Comparison of ENCODE assay signal across 23 mouse cellular contexts in the genomic region with DNA sequence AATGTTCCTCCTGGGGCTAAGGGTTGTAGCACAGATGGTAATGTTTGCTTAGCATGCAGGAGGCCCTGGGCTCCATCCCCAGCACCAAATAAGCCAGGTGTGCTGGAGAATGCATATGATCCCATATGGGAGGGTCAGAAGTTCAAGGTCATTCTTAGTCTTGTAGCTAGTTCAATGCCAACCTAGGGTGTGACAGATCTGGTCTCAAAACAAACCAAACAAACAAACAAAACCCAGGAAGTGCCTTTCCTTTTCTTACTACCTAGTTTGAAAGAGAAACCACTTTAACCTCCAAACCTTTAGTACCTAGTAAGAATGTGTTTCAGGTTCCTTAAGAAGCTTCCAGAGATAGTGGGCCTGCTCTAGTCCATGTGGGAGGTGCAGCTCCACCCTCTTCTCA. TPM values are rescaled to one million over a fixed set of nuclear protein-coding genes. Genes with fewer than 3 reads are reported as not detected.
DNase-seq lines count a peak whose midpoint lies in the region; ATAC-seq and TF ChIP-seq lines count a peak whose summit lies in the region.
"Had no signal": no experiment of that assay in that cellular context is flagged by ENCODE, and none has a peak within 500 bp of the region (broad histone marks: within the 10 kb centered on the region; RNA-seq: fewer than 3 reads in every experiment).

No protein-coding gene starts in this region.

- H3K4me2 ChIP-seq in midbrain, embryonic 13.5 days (replicated peaks) = no peak overlapping the region
- H3K4me2 ChIP-seq in midbrain, embryonic 14.5 days (ENCODE audit: low read length) = no peak overlapping the region
- no peak overlapping the region for H3K4me2 ChIP-seq in lung, postnatal 0 days (replicated peaks; ENCODE audit: low read depth, low read length)
- H3K4me2 ChIP-seq: embryonic facial prominence, embryonic 12.5 days; embryonic facial prominence, embryonic 15.5 days; forebrain, embryonic 12.5 days; forebrain, embryonic 15.5 days; heart, embryonic 12.5 days; heart, embryonic 15.5 days; hindbrain, embryonic 13.5 days had no signal

- peak; percentile 85 for TF ChIP-seq EP300 in ES-Bruce4 (IDR thresholded peaks at IDR 0.05; ENCODE audit: insufficient read depth, low read depth, low read length)
- TF ChIP-seq EP300 in lung, postnatal 0 days (IDR thresholded peaks at IDR 0.05) = no peak

- H3K4me1 ChIP-seq in midbrain, embryonic 13.5 days (replicated peaks) = peaks cover 9% of the 10 kb centered on the region; the same call in 1 of the 2 replicates
- H3K4me1 ChIP-seq in midbrain, embryonic 14.5 days (ENCODE audit: control insufficient read depth, insufficient read depth, low read length) = no peaks in the 10 kb centered on the region
- H3K4me1 ChIP-seq in ES-Bruce4 (ENCODE audit: control insufficient read depth, insufficient read depth, low read length) = peaks cover 10% of the 10 kb centered on the region
- H3K4me1 ChIP-seq in lung, postnatal 0 days (ENCODE audit: insufficient read depth, low read depth, low read length) = no peaks in the 10 kb centered on the region
- H3K4me1 ChIP-seq: embryonic facial prominence, embryonic 12.5 days; heart, embryonic 12.5 days; hindbrain, embryonic 10.5 days had no signal

- DNase-seq in midbrain, embryonic 14.5 days = no peak
- peak; percentile 74 for DNase-seq in ES-CJ7 (ENCODE audit: low read depth, low spot score)
- peak; percentile 73 for DNase-seq in ZHBTc4 (ENCODE audit: low read depth, low spot score)
- DNase-seq in lung, postnatal 0 days (ENCODE audit: low spot score) = no peak
- no peak for DNase-seq in cerebellum, adult 11-12 months
- DNase-seq: cerebellum, adult 2 months; cerebellum, adult 9-11 months; cerebellum, postnatal 25 days had no signal

- TF ChIP-seq CTCF in ES-Bruce4 (IDR thresholded peaks at IDR 0.05; ENCODE audit: low read depth, low read length) = no peak
- no peak for TF ChIP-seq CTCF in lung, postnatal 0 days (IDR thresholded peaks at IDR 0.05)

- TF ChIP-seq POLR2A in ES-Bruce4 (IDR thresholded peaks at IDR 0.05; ENCODE audit: insufficient read depth, low read length) = no peak

- no peaks in the 10 kb centered on the region for H3K27me3 ChIP-seq in midbrain, embryonic 13.5 days
- H3K27me3 ChIP-seq in midbrain, embryonic 14.5 days (ENCODE audit: control insufficient read depth, insufficient read depth, low read length) = no peaks in the 10 kb centered on the region
- H3K27me3 ChIP-seq in ES-Bruce4 (ENCODE audit: control insufficient read depth, insufficient read depth, low read length, poor library complexity, severe bottlenecking) = no peaks in the 10 kb centered on the region
- H3K27me3 ChIP-seq in lung, postnatal 0 days (replicated peaks; ENCODE audit: insufficient read depth, low read length) = no peaks in the 10 kb centered on the region
- H3K27me3 ChIP-seq: embryonic facial prominence, embryonic 12.5 days; embryonic facial prominence, embryonic 15.5 days; forebrain, embryonic 12.5 days; forebrain, embryonic 15.5 days; heart, embryonic 12.5 days; heart, embryonic 15.5 days; hindbrain, embryonic 13.5 days had no signal

- H3K4me3 ChIP-seq in midbrain, embryonic 13.5 days (replicated peaks) = no peak overlapping the region
- H3K4me3 ChIP-seq in midbrain, embryonic 14.5 days (replicated peaks; ENCODE audit: low read depth, low read length) = no peak overlapping the region
- H3K4me3 ChIP-seq in ES-Bruce4 (ENCODE audit: low read depth, low read length) = no peak overlapping the region
- H3K4me3 ChIP-seq in lung, postnatal 0 days (ENCODE audit: low read depth, low read length) = no peak overlapping the region
- H3K4me3 ChIP-seq: embryonic facial prominence, embryonic 12.5 days; embryonic facial prominence, embryonic 15.5 days; forebrain, embryonic 12.5 days; forebrain, embryonic 15.5 days; heart, embryonic 12.5 days; heart, embryonic 15.5 days; hindbrain, embryonic 10.5 days; hindbrain, embryonic 13.5 days had no signal

- H3K9me3 ChIP-seq in midbrain, embryonic 13.5 days = no peaks in the 10 kb centered on the region
- no peaks in the 10 kb centered on the region for H3K9me3 ChIP-seq in midbrain, embryonic 14.5 days (ENCODE audit: control insufficient read depth, low read length)
- H3K9me3 ChIP-seq in ES-Bruce4 (replicated peaks; ENCODE audit: control insufficient read depth, insufficient read depth, low read length, poor library complexity, severe bottlenecking) = no peaks in the 10 kb centered on the region
- no peaks in the 10 kb centered on the region for H3K9me3 ChIP-seq in lung, postnatal 0 days (ENCODE audit: low read length)
- H3K9me3 ChIP-seq: embryonic facial prominence, embryonic 12.5 days; embryonic facial prominence, embryonic 15.5 days; forebrain, embryonic 12.5 days; forebrain, embryonic 15.5 days; heart, embryonic 12.5 days; heart, embryonic 15.5 days; hindbrain, embryonic 10.5 days; hindbrain, embryonic 13.5 days had no signal

- no peaks in the 10 kb centered on the region for H3K36me3 ChIP-seq in midbrain, embryonic 13.5 days
- H3K36me3 ChIP-seq in midbrain, embryonic 14.5 days (ENCODE audit: control insufficient read depth, insufficient read depth, low read length) = peaks cover 2% of the 10 kb centered on the region; the same call in 1 of the 2 replicates
- H3K36me3 ChIP-seq in ES-Bruce4 (ENCODE audit: control insufficient read depth, insufficient read depth, low read length, poor library complexity, severe bottlenecking) = no peaks in the 10 kb centered on the region
- H3K36me3 ChIP-seq in lung, postnatal 0 days (ENCODE audit: insufficient read depth, low read length) = no peaks in the 10 kb centered on the region
- H3K36me3 ChIP-seq: embryonic facial prominence, embryonic 15.5 days; forebrain, embryonic 12.5 days; forebrain, embryonic 15.5 days; heart, embryonic 15.5 days had no signal

- H3K27ac ChIP-seq in midbrain, embryonic 13.5 days = no peak overlapping the region
- no peak overlapping the region for H3K27ac ChIP-seq in midbrain, embryonic 14.5 days (replicated peaks; ENCODE audit: low read depth, low read length)
- peak overlapping the region; percentile 53 for H3K27ac ChIP-seq in ES-Bruce4 (ENCODE audit: insufficient read depth, low read length)
- no peak overlapping the region for H3K27ac ChIP-seq in lung, postnatal 0 days (ENCODE audit: low read length)
- H3K27ac ChIP-seq: embryonic facial prominence, embryonic 12.5 days; forebrain, embryonic 12.5 days; forebrain, embryonic 15.5 days; hindbrain, embryonic 10.5 days had no signal

- 0 out of 2 replicates have a peak, but pooled peaks have one; percentile 4 for ATAC-seq in midbrain, embryonic 13.5 days
- no peak for ATAC-seq in midbrain, embryonic 14.5 days (ENCODE audit: low FRiP score, low TSS enrichment)
- ATAC-seq in lung, postnatal 0 days = no peak
- ATAC-seq: CD4-positive, CD25-positive, alpha-beta regulatory T cell, adult 4 months; forebrain, embryonic 15.5 days; inflammation-experienced regulatory T-cells, adult 6 months; intestine, embryonic 16.5 days had no signal

- H3K9ac ChIP-seq in midbrain, embryonic 13.5 days (replicated peaks) = no peak overlapping the region
- no peak overlapping the region for H3K9ac ChIP-seq in midbrain, embryonic 14.5 days (replicated peaks; ENCODE audit: low read length)
- no peak overlapping the region for H3K9ac ChIP-seq in ES-Bruce4 (ENCODE audit: low read depth, poor library complexity, severe bottlenecking)
- H3K9ac ChIP-seq in lung, postnatal 0 days (replicated peaks; ENCODE audit: low read depth) = no peak overlapping the region
- H3K9ac ChIP-seq: embryonic facial prominence, embryonic 12.5 days; embryonic facial prominence, embryonic 15.5 days; forebrain, embryonic 12.5 days; forebrain, embryonic 15.5 days; heart, embryonic 12.5 days; heart, embryonic 15.5 days; hindbrain, embryonic 13.5 days had no signal

RNA-seq across cellular contexts. Expression of gene Rbm28, which starts 46.6 kb away (rescaled TPM):
- polyA plus RNA-seq in midbrain, embryonic 13.5 days (2015; fragmentation: Nextera tagmentation; extraction: Ambion mirVana) = 47.2 and 48.5 TPM in 2 replicates
- 36.9 and 47.6 TPM in 2 replicates for polyA plus RNA-seq in midbrain, embryonic 14.5 days (2014; fragmentation: Nextera tagmentation; extraction: Ambion mirVana)
- 94.5 and 97.0 TPM in 2 replicates for polyA plus RNA-seq in ES-Bruce4 (2011; ENCODE audit: insufficient read depth, insufficient read length, low read depth, missing spikeins)
- 16.9 and 19.1 TPM in 2 replicates for polyA plus RNA-seq in lung, postnatal 0 days (2015; fragmentation: Nextera tagmentation; extraction: Ambion mirVana)

RNA-seq across cellular contexts. Expression of gene Lep, which starts 58.2 kb away (rescaled TPM):
- not detected in 2 replicates for polyA plus RNA-seq in midbrain, embryonic 13.5 days (2015; fragmentation: Nextera tagmentation; extraction: Ambion mirVana)
- not detected in 2 replicates for polyA plus RNA-seq in midbrain, embryonic 14.5 days (2014; fragmentation: Nextera tagmentation; extraction: Ambion mirVana)
- polyA plus RNA-seq in ES-Bruce4 (2011; ENCODE audit: insufficient read depth, insufficient read length, low read depth, missing spikeins) = not detected in 2 replicates
- polyA plus RNA-seq in lung, postnatal 0 days (2015; fragmentation: Nextera tagmentation; extraction: Ambion mirVana) = not detected in 2 replicates
- polyA plus RNA-seq: C2C12; CD4-positive, CD25-positive, alpha-beta regulatory T cell, adult 4 months; cerebellum, adult 2 months; embryonic facial prominence, embryonic 12.5 days; embryonic facial prominence, embryonic 15.5 days; forebrain, embryonic 12.5 days; forebrain, embryonic 15.5 days; heart, embryonic 12.5 days; heart, embryonic 15.5 days; hindbrain, embryonic 10.5 days; hindbrain, embryonic 13.5 days; hindbrain, embryonic 16.5 days; inflammation-experienced regulatory T-cells, adult 6 months; intestine, embryonic 16.5 days had no signal

Comparison
In these comparisons a context has a peak if more than half of its experiments do, and no peak if none do; other contexts are left out.
1. DNase-seq: peak in ES-CJ7 (single experiment) and ZHBTc4 (single experiment); none in midbrain, embryonic 14.5 days (single experiment), lung, postnatal 0 days (single experiment) and cerebellum, adult 11-12 months (single experiment).